Comparison of ENCODE assay signal across 20 mouse cellular contexts in the genomic region with DNA sequence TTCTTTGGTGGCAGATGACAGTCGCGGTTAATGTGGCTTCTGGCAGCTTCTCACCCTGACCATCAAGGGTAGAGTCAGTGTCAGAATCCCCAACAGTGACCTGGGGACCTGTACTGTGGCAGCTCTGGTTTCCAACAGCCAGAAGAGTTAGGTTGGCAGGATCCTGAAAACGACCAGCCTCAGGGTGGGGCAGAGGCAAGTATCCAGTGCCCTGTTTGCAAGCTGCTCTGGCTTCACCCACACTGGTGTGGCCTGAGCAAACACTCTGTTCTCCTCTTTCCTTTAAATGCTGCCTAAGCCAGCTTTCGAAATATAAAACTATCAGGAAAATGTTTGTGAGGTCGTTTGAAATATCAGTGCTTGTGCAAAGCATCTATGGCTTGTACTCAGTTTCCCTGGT. TPM values are rescaled to one million over a fixed set of nuclear protein-coding genes. Genes with fewer than 3 reads are reported as not detected.
"Had no signal": no experiment of that assay in that cellular context is flagged by ENCODE, and none has a peak within 500 bp of the region (broad histone marks: within the 10 kb centered on the region; RNA-seq: fewer than 3 reads in every experiment).

No protein-coding gene starts in this region.

- H3K4me3 ChIP-seq: liver, embryonic 12.5 days; lung, embryonic 15.5 days; midbrain, embryonic 10.5 days; midbrain, embryonic 12.5 days; myocyte; neural tube, embryonic 13.5 days; neural tube, embryonic 15.5 days had no signal

- DNase-seq: midbrain, embryonic 14.5 days; retina, postnatal 1 day; right cerebral cortex, adult 18-20 months; right cerebral cortex, postnatal 25 days; right cerebral cortex, postnatal 4 days; spleen, adult 18-20 months; thymus, adult 2 months; thymus, postnatal 25 days; thymus, postnatal 4 days had no signal

- H3K4me2 ChIP-seq: liver, embryonic 12.5 days; lung, embryonic 15.5 days; midbrain, embryonic 12.5 days; neural tube, embryonic 13.5 days; neural tube, embryonic 15.5 days had no signal

- H3K9me3 ChIP-seq: liver, embryonic 12.5 days; lung, embryonic 15.5 days; midbrain, embryonic 12.5 days; neural tube, embryonic 13.5 days; neural tube, embryonic 15.5 days had no signal

- ATAC-seq: liver, embryonic 12.5 days; midbrain, embryonic 16.5 days had no signal

- H3K4me1 ChIP-seq: liver, embryonic 12.5 days; lung, embryonic 15.5 days; midbrain, embryonic 10.5 days; midbrain, embryonic 12.5 days; neural tube, embryonic 13.5 days; neural tube, embryonic 15.5 days had no signal

- H3K9ac ChIP-seq: liver, embryonic 12.5 days; liver, embryonic 14.5 days; lung, embryonic 15.5 days; midbrain, embryonic 12.5 days; neural tube, embryonic 13.5 days; neural tube, embryonic 15.5 days had no signal

- H3K27ac ChIP-seq: liver, embryonic 12.5 days; liver, embryonic 14.5 days; lung, embryonic 15.5 days; midbrain, embryonic 10.5 days; midbrain, embryonic 12.5 days; neural tube, embryonic 13.5 days; neural tube, embryonic 15.5 days had no signal

- H3K27me3 ChIP-seq: liver, embryonic 12.5 days; lung, embryonic 15.5 days; midbrain, embryonic 12.5 days; neural tube, embryonic 13.5 days; neural tube, embryonic 15.5 days had no signal

RNA-seq across cellular contexts. Expression of gene T2, which starts 25.2 kb away (rescaled TPM):
- polyA plus RNA-seq: liver, adult 2 months; liver, embryonic 16.5 days had no signal
